Mouse (Mus musculus) limb, embryonic 13.5 days (tissue): ENCODE measurements around the gene Cyp1b1. TPM values are rescaled to one million over a fixed set of nuclear protein-coding genes. Genes with fewer than 3 reads are reported as not detected.

ENCODE experiments used
- ATAC-seq: fragments of 200-750 bp; cut with Nextera tagmentation; 2 replicates; pipeline ENCODE4 v1.8.0; 2017; ENCODE audit warnings: low read depth, moderate number of reproducible peaks, moderate TSS enrichment; ENCODE audit not compliant: low FRiP score
- H3K27ac ChIP-seq: fragments of 300-500 bp; sonication (generic); 2 replicates; pipeline ENCODE4 v1.5.1; 2015; ENCODE audit warnings: inconsistent platforms, mild to moderate bottlenecking, moderate library complexity
- H3K27me3 ChIP-seq: fragments of 300-500 bp; sonication (generic); 2 replicates; pipeline ENCODE4 v1.6.1; 2015; ENCODE audit warnings: mild to moderate bottlenecking, inconsistent platforms
- H3K36me3 ChIP-seq: fragments of 300-500 bp; sonication (generic); 2 replicates; pipeline ENCODE4 v1.6.1; 2015; ENCODE audit warnings: inconsistent platforms, mild to moderate bottlenecking, moderate library complexity
- H3K4me1 ChIP-seq: fragments of 300-500 bp; sonication (generic); 2 replicates; pipeline ENCODE4 v1.6.1; 2015; ENCODE audit warnings: inconsistent platforms
- H3K4me2 ChIP-seq: fragments of 300-500 bp; sonication (generic); replicated peaks from 2 replicates; pipeline ENCODE4 v1.6.1; 2015; ENCODE audit warnings: inconsistent platforms, mild to moderate bottlenecking, moderate library complexity
- H3K4me3 ChIP-seq: fragments of 300-500 bp; sonication (generic); 2 replicates; pipeline ENCODE4 v1.5.1; 2015; ENCODE audit warnings: moderate library complexity, mild to moderate bottlenecking, inconsistent platforms
- H3K9ac ChIP-seq: fragments of 300-500 bp; sonication (generic); 2 replicates; pipeline ENCODE4 v1.6.1; 2015; ENCODE audit warnings: mild to moderate bottlenecking, inconsistent platforms
- H3K9me3 ChIP-seq: fragments of 300-500 bp; sonication (generic); 2 replicates; pipeline ENCODE4 v1.6.1; 2016; ENCODE audit warnings: inconsistent platforms
- WGBS: fragments of 180-500 bp; shearing (Covaris S2); methylation state at CpG from one replicate; pipeline ENCODE4 v1.1.7; 2015; 5-methylcytosine and 5-hydroxymethylcytosine counted together
- polyA plus RNA-seq: library from polyadenylated mRNA; unstranded; fragments of >200 nt; fragmentation: Nextera tagmentation; extraction: Ambion mirVana; gene quantifications from 2 replicates; pipeline ENCODE4 v1.2.1, GENCODE M21; 2015

Gene Cyp1b1
- 2.6 and 3.4 TPM in 2 replicates for polyA plus RNA-seq

DNA sequence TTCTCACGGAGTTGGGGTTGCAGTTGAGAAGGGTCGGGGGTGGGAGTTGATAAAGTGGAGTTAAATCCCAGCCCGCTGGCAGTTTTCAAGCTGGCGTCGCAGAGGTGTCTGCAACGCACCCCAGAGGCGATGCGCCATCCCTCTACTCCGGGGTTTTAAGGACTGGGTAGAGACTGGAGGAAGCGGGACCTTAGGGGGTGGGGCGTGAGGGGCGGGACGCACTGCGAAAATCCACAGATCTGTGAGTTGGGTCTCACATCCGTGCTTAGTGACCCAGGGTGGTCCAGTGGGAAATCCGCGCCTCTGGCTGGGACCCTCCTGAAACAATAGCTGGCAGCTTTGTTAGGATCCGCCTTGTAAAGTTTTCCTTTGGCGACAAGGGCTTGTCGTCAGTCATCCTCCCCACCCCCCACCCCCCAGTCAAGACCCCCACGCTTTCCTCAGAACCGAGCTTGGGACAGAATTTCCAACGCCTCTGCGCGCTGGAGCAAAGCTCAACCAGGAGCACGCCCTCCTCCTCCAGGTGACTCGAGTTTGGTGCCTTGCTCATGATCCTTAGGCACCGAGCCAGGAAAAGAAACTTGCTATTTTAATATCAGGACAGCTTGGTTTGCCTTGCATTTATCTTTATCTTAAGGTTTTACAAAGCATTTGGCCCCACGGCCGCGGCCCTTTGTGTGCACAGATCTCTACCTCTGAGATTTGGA lies at the start of gene Cyp1b1:
Gene Cyp1b1, minus strand, starts transcription at position 131 of the 707 bp plus-strand sequence.
- peak; percentile 41 for ATAC-seq

DNA sequence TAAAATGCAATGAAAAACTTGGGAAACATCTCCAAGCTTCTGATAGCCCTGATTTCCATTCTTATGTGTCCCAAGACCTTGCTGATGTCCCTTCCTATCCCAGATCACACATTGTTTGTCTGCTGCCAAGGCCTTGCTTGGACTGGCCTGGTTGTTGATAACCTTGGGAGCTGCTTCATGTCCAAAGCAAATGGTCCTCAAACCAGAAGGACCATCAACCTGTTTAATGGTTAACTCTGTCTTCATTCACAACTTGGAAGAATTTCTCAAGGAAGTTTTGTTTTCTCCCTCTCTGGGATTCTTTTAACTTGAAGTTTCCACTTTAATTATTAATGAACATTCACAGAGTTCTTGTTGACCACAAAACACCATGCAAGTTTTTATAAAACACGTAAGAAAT lies 47.0 kb upstream of the Cyp1b1 start:
- Histone ChIP-seq H3K9ac (no peak overlapping the region), H3K4me1 (peaks cover 2% of the 10 kb centered on the region; the same call in 1 of the 2 replicates), H3K27me3 (no peaks in the 10 kb centered on the region), H3K27ac (no peak overlapping the region), H3K9me3 (no peaks in the 10 kb centered on the region), H3K4me2 (no peak overlapping the region), H3K36me3 (no peaks in the 10 kb centered on the region), H3K4me3 (no peak overlapping the region)
- WGBS, result 85% methylated on average over 1 of the region's 1 CpGs
- ATAC-seq, result no peak

More for the DNA sequence above, at the start of gene Cyp1b1:
- peak within 1 kb of the TSS; percentile 51 for H3K9ac ChIP-seq
- H3K4me1 ChIP-seq, result peaks cover 33% of the 10 kb centered on the region
- WGBS, result under 1% methylated on average over 31 of the region's 31 CpGs
- H3K36me3 ChIP-seq, result no peaks in the 10 kb centered on the region
- H3K9me3 ChIP-seq, result 0 out of 2 replicates have a peak, but pooled peaks cover 3% of the 10 kb centered on the region
- H3K4me3 ChIP-seq, result peak within 1 kb of the TSS; percentile 47
- H3K4me2 ChIP-seq, result peak within 1 kb of the TSS; percentile 86
- no peak within 1 kb of the TSS for H3K27ac ChIP-seq
- H3K27me3 ChIP-seq, result peaks cover 77% of the 10 kb centered on the region

DNA sequence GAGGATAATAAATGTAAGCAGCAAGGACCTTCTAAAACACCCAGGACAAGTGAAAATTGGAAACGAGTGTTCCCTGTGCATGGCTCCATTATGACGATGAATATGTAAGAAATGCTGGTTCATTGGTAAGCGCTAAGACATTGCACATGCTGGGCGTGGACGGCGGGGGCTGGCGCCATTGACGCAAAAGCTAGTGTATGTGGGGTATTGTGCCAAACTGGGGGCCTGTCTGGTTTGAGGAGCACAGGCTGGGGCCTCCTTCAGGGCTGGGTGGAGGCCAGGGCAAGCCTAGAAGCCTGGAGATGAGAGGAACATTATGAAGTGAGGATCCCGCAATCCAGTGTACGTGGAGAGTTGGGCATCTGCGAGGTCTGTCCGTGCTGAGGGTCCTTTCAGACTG lies 39.0 kb upstream of the Cyp1b1 start:
- no peak for ATAC-seq
- WGBS, result 95% methylated on average over 12 of the region's 12 CpGs
- no peak overlapping the region for H3K27ac ChIP-seq

DNA sequence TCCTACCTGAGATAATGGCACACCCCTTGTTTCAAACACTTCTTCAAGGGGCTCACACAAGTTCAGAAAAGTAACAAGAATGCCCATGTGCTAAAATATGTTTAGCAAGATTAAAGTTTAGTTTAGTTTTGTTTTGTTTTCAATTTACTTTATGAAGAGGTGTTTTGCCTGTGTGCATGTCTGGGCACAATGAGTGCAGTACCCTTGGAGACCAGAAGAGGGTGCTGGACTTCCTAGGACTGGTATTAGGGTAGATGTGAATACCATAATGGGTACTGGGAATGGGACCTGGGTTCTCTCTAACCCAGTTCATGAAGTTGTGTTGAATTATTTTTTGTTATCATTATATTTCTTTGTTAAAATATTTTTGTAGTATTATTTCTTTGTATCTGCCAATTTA lies 38.0 kb upstream of the Cyp1b1 start:
- Histone ChIP-seq H3K9ac (no peak overlapping the region), H3K4me3 (no peak overlapping the region), H3K27ac (no peak overlapping the region), H3K27me3 (peaks cover 18% of the 10 kb centered on the region), H3K36me3 (no peaks in the 10 kb centered on the region), H3K9me3 (peaks cover 4% of the 10 kb centered on the region; the same call in 1 of the 2 replicates), H3K4me2 (no peak overlapping the region), H3K4me1 (peaks cover 2% of the 10 kb centered on the region; the same call in 1 of the 2 replicates)
- no peak for ATAC-seq

More for the DNA sequence above, 39.0 kb upstream of the Cyp1b1 start:
- Histone ChIP-seq H3K4me1 (peaks cover 2% of the 10 kb centered on the region; the same call in 1 of the 2 replicates), H3K27me3 (peaks cover 17% of the 10 kb centered on the region), H3K9me3 (0 out of 2 replicates have a peak, but pooled peaks cover 3% of the 10 kb centered on the region), H3K36me3 (no peaks in the 10 kb centered on the region), H3K4me2 (no peak overlapping the region), H3K4me3 (no peak overlapping the region), H3K9ac (no peak overlapping the region)

DNA sequence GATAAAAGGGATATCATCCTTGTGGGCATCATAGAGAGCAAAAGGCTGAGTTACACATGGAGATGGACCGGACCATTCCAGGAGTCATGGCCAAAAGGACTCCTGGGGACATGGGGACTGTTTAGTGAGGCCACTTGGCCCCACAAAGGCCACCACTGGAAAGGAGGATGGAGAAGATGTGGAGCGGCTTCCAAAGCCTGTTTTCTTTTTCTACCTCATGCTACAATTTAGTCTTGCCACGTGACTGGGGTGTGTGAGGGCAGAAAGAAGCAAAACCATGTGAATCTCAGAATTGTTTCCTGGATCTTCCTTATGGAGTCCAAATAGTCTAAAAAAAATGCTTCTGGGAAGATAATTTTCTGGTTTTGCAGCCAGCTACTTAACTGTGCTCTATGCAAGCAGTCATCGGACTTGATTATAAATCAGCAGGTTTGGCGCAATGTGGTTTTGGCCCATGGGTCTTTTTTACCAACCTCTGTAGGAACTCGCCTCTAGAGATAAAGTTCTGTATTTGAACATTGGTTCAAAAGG lies 36.9 kb upstream of the Cyp1b1 start:
- peaks cover 12% of the 10 kb centered on the region; the same call in 1 of the 2 replicates for H3K9me3 ChIP-seq
- H3K27ac ChIP-seq, result no peak overlapping the region
- ATAC-seq, result no peak
- H3K4me2 ChIP-seq, result no peak overlapping the region
- H3K36me3 ChIP-seq, result no peaks in the 10 kb centered on the region
- H3K9ac ChIP-seq, result no peak overlapping the region
- no peaks in the 10 kb centered on the region for H3K4me1 ChIP-seq
- H3K27me3 ChIP-seq, result peaks cover 21% of the 10 kb centered on the region
- 90% methylated on average over 6 of the region's 6 CpGs for WGBS
- no peak overlapping the region for H3K4me3 ChIP-seq

DNA sequence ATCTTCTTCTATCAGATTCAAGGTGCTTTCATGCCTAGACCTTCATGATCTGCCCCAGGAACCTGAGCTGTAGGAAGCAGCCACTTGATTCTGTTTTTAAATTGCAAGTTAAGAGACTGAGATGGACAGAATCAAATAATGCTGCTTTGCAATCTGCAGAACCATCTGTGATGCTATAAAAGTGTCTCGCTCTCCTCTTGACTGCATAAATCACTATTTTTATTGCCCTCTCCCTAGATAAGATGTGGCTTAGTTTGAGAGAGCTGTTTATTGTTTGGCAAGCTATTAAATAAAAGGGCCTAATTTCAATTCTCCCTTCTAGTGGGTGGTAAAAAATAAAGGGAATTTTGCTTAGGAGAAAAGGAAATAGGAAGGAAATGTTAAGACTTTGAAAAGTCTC lies 34.8 kb upstream of the Cyp1b1 start:
- 35% methylated on average over 1 of the region's 1 CpGs for WGBS
- H3K9me3 ChIP-seq, result peaks cover 12% of the 10 kb centered on the region; the same call in 1 of the 2 replicates

DNA sequence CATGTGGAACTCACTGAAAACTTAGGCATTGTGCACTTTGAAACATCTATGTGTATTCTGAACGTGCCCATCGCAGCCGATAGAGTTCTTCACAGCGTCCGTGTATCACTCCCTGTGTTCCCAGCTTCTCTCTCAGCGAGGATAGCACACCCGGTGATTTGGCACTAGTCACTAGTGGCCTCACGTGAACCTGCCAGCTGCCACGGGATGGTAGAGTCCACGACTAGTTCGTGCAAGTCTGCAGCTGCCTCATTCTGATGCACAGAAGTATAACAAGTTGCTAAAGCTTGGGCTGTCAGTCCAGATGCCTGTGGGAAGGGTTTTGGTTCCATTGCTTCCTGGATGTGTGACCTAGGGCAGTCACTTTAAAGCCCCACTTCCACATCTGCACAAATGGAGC lies 32.1 kb upstream of the Cyp1b1 start:
- Histone ChIP-seq H3K9me3 (peaks cover 12% of the 10 kb centered on the region; the same call in 1 of the 2 replicates), H3K27me3 (peaks cover 26% of the 10 kb centered on the region), H3K9ac (no peak overlapping the region), H3K4me2 (no peak overlapping the region), H3K4me1 (no peaks in the 10 kb centered on the region), H3K36me3 (no peaks in the 10 kb centered on the region), H3K27ac (no peak overlapping the region), H3K4me3 (no peak overlapping the region)
- no peak for ATAC-seq
- 84% methylated on average over 11 of the region's 11 CpGs for WGBS

More for the DNA sequence above, 34.8 kb upstream of the Cyp1b1 start:
- no peak overlapping the region for H3K27ac ChIP-seq
- H3K27me3 ChIP-seq, result peaks cover 24% of the 10 kb centered on the region
- no peaks in the 10 kb centered on the region for H3K4me1 ChIP-seq
- no peak for ATAC-seq
- H3K4me3 ChIP-seq, result no peak overlapping the region
- no peak overlapping the region for H3K4me2 ChIP-seq
- H3K36me3 ChIP-seq, result no peaks in the 10 kb centered on the region
- no peak overlapping the region for H3K9ac ChIP-seq

DNA sequence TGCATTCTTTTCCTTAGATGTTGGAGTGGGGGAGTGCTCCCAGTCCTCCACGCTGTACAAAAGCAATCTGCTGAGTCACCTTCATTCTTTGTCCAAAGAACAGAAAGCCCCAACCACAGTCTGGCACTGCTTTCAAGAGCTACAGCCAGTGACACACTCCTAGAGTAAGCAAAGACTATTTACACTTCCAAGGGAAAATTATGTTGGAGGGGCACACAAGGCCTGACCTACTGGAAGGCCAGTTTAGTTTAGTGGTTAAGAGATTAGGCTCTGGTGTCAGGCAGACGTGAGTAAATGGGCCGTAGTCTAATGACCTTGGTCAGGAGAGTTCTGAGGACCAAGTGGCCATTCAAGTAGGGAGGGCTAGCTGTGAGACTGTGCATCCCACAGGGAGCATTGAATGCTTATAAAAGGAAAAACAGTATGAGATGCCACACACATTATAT lies 31.3 kb upstream of the Cyp1b1 start:
- H3K9ac ChIP-seq, result no peak overlapping the region
- H3K36me3 ChIP-seq, result no peaks in the 10 kb centered on the region
- peaks cover 19% of the 10 kb centered on the region for H3K27me3 ChIP-seq
- H3K4me1 ChIP-seq, result no peaks in the 10 kb centered on the region
- H3K27ac ChIP-seq, result no peak overlapping the region
- no peak overlapping the region for H3K4me3 ChIP-seq
- H3K4me2 ChIP-seq, result no peak overlapping the region
- peaks cover 12% of the 10 kb centered on the region; the same call in 1 of the 2 replicates for H3K9me3 ChIP-seq
- ATAC-seq, result no peak
- 37% methylated on average over 3 of the region's 3 CpGs for WGBS

DNA sequence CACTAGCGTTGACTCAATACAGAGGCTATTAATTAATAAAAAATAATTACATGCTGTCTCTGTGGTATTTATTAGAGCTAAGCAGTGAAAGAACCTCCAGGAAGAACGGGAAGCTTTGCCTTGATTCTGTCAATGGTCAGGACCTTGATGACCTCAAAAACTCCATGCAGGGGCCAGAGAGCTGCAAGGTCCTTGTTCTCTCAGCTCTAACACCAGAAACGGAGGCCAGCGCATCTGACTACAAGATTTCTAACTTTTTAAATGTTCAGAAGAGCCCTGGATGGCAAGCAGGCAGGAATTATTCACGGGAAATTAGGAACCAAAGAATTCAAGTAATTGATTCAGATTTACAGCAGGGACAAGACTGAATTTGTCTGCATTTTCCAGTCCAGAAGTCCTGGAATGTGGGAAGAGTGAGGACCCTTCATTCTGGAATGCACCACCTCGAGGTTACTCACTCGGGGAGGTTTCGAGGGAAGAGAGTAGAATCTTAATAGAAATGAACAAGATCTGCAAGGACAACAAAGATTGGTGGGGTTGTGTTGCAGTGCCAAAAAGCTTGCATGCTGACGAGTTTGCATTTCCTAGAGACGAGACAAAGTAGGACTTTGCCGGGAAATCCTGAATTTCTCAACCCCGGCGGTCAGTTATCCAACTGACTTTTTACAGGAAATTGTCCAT lies 30.3 kb upstream of the Cyp1b1 start:
- Histone ChIP-seq H3K9ac (no peak overlapping the region), H3K27ac (no peak overlapping the region), H3K4me2 (no peak overlapping the region), H3K36me3 (no peaks in the 10 kb centered on the region), H3K9me3 (peaks cover 12% of the 10 kb centered on the region; the same call in 1 of the 2 replicates), H3K27me3 (peaks cover 26% of the 10 kb centered on the region), H3K4me1 (no peaks in the 10 kb centered on the region), H3K4me3 (no peak overlapping the region)
- no peak for ATAC-seq
- WGBS, result 65% methylated on average over 13 of the region's 13 CpGs

DNA sequence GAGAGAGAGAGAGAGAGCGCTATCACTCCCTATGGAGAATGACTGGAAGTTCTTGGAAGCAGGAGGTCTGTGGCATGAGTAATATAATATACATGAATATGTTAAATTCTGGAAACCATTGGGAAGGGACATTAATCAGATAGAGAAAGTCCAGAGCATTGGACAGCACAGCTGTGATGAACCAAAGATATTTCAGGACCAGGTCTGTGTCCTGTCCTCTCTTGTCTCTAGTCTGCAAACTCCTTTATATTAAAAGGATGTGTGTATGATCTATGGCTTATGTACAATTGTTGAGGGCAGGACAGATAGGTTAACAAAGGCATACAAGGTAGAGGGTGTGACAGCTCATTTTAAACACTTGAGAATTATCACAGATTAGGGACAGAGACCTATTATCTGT lies 28.6 kb upstream of the Cyp1b1 start:
- Histone ChIP-seq H3K9ac (no peak overlapping the region), H3K27me3 (peaks cover 37% of the 10 kb centered on the region), H3K9me3 (peaks cover 8% of the 10 kb centered on the region; the same call in 1 of the 2 replicates), H3K27ac (no peak overlapping the region), H3K36me3 (no peaks in the 10 kb centered on the region), H3K4me1 (peaks cover 14% of the 10 kb centered on the region), H3K4me3 (no peak overlapping the region), H3K4me2 (no peak overlapping the region)
- ATAC-seq, result no peak
- WGBS, result 100% methylated on average over 1 of the region's 1 CpGs

DNA sequence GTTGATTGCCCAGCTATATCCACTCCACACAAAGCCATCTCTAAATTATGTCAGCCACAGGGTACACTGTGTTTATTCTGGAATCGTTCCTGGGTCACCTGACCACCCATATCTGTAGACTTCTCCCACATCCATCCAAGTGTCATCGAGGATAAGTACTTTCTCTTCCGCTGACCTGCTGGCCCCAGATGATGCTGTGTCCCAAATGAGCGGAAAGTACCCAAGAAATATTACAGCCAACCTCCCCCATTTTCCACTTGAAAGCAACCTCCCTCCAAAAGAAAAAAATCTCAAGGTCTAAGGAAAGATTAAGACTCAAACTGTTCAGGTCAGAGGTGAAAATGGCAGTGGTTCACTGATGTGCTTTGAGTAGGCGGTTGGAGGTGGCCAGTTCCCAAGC lies 27.8 kb upstream of the Cyp1b1 start:
- 80% methylated on average over 5 of the region's 5 CpGs for WGBS
- Histone ChIP-seq H3K27me3 (peaks cover 42% of the 10 kb centered on the region), H3K4me2 (no peak overlapping the region), H3K4me3 (no peak overlapping the region), H3K4me1 (peaks cover 16% of the 10 kb centered on the region), H3K36me3 (no peaks in the 10 kb centered on the region), H3K9me3 (peaks cover 6% of the 10 kb centered on the region; the same call in 1 of the 2 replicates), H3K9ac (no peak overlapping the region), H3K27ac (no peak overlapping the region)
- ATAC-seq, result no peak

DNA sequence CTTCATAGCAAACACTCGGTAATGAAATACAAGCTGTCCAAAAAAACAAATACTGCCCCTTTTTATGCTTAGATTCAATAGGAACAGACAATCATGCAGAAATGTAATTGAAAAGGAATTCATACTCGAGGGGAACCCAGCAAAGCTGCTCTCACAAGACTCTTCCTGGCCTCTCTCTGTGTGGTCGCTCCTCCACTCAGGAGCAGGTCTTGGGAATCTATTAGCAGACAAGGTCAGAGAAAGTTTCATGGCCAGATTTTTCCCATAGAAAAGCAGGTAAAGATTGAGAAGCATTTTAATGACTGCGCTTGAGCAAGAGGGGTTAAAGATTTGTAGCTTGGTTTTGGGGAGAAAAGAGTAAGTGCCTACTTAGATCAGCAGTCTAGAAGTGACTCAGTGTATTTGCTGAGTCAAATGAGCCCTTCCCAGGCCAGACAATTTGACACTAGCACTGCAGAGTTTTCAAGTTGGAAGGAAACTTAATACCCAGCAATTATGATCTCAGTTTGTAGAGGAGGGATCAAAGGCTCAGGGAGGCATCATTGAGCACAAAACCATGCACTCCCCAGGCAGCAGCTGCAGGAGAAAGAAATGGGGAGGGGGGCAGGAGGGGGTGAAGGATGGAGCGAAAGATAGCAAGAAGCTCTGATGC lies 24.1 kb upstream of the Cyp1b1 start:
- Histone ChIP-seq H3K27me3 (peaks cover 47% of the 10 kb centered on the region), H3K9ac (no peak overlapping the region), H3K9me3 (no peaks in the 10 kb centered on the region), H3K4me3 (no peak overlapping the region), H3K4me1 (peaks cover 20% of the 10 kb centered on the region), H3K36me3 (no peaks in the 10 kb centered on the region), H3K4me2 (no peak overlapping the region), H3K27ac (no peak overlapping the region)
- peak; percentile 54 for ATAC-seq
- 27% methylated on average over 5 of the region's 5 CpGs for WGBS
